Mouse (Mus musculus) kidney, embryonic 14.5 days (tissue): ENCODE measurements around the gene Cspg5. TPM values are rescaled to one million over a fixed set of nuclear protein-coding genes. Genes with fewer than 3 reads are reported as not detected.

Source experiments
- ATAC-seq: fragments of 200-750 bp; cut with Nextera tagmentation; 2 replicates; pipeline ENCODE4 v1.8.0; 2017; ENCODE audit warnings: moderate number of reproducible peaks, mild to moderate bottlenecking, moderate TSS enrichment, moderate library complexity; ENCODE audit not compliant: low FRiP score, low TSS enrichment
- H3K27ac ChIP-seq: fragments of 300-500 bp; sonication (generic); 2 replicates; pipeline ENCODE4 v1.5.1; 2014; ENCODE audit warnings: low read depth, mild to moderate bottlenecking, low read length, moderate library complexity, mixed read lengths
- H3K27me3 ChIP-seq: fragments of 300-500 bp; sonication (generic); 2 replicates; pipeline ENCODE4 v1.6.1; 2014; ENCODE audit warnings: mild to moderate bottlenecking, low read length; ENCODE audit not compliant: control insufficient read depth, insufficient read depth
- H3K36me3 ChIP-seq: fragments of 300-500 bp; sonication (generic); 2 replicates; pipeline ENCODE4 v1.6.1; 2014; ENCODE audit warnings: low read length, mixed read lengths; ENCODE audit not compliant: control insufficient read depth, insufficient read depth
- H3K4me1 ChIP-seq: fragments of 300-500 bp; sonication (generic); 2 replicates; pipeline ENCODE4 v1.6.1; 2014; ENCODE audit warnings: low read length, mixed read lengths; ENCODE audit not compliant: control insufficient read depth, insufficient read depth
- H3K4me2 ChIP-seq: fragments of 300-500 bp; sonication (generic); replicated peaks from 2 replicates; pipeline ENCODE4 v1.6.1; 2014; ENCODE audit warnings: low read depth, mild to moderate bottlenecking, low read length
- H3K4me3 ChIP-seq: fragments of 300-500 bp; sonication (generic); 2 replicates; pipeline ENCODE4 v1.5.1; 2014; ENCODE audit warnings: mild to moderate bottlenecking, low read length
- H3K9ac ChIP-seq: fragments of 300-500 bp; sonication (generic); 2 replicates; pipeline ENCODE4 v1.6.1; 2014; ENCODE audit warnings: low read depth, mild to moderate bottlenecking, low read length, moderate library complexity
- H3K9me3 ChIP-seq: fragments of 300-500 bp; sonication (generic); 2 replicates; pipeline ENCODE4 v1.6.1; 2016; ENCODE audit warnings: low read length; ENCODE audit not compliant: control insufficient read depth
- WGBS: fragments of 180-500 bp; shearing (Covaris S2); extraction: QIAGEN DNeasy Blood & Tissue Kit; methylation state at CpG from one replicate; pipeline ENCODE4 v1.1.7; 2014; 5-methylcytosine and 5-hydroxymethylcytosine counted together
- microRNA-seq: library from miRNA; unstranded; fragments of <30 nt; microRNA quantifications from one replicate; pipeline ENCODE4, GENCODE M21; 2016
- polyA plus RNA-seq: library from polyadenylated mRNA; unstranded; fragments of >200 nt; fragmentation: Nextera tagmentation; extraction: Ambion mirVana; gene quantifications from 2 replicates; pipeline ENCODE4 v1.2.1, GENCODE M21; 2014

The Cspg5 gene
- polyA plus RNA-seq, 1 experiment from 2014 or later: 0.76 TPM

DNA sequence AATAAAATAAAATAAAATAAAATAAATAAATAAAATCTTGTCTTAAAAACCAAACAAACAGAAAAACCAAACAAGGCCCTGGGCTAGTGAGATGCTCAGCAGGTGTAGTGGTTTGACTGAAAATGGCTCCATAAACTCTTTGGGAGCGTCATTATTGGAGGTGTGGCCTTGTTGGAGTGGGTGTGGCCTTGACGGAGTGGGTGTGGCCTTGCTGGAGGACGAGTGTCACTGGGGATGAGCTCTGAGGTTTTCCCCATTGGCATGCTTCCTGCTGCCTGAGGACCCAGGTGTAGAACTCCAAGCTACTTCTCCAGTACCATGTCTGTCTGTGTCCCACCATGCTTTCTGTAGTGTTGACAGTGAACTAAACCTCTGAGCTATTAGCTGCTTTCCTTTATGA lies 51.2 kb downstream of the Cspg5 start:
- no peak for ATAC-seq
- 42% methylated on average over 3 of the region's 3 CpGs for WGBS

GRCm38 (mm10) chr9:110296867-110297627 lies 53.5 kb downstream of the Cspg5 start:
- no peaks in the 10 kb centered on the region for H3K9me3 ChIP-seq
- no peak overlapping the region for H3K4me2 ChIP-seq
- no peaks in the 10 kb centered on the region for H3K27me3 ChIP-seq
- no peak overlapping the region for H3K27ac ChIP-seq
- peak; percentile 68 for ATAC-seq
- no peaks in the 10 kb centered on the region for H3K36me3 ChIP-seq
- H3K4me1 ChIP-seq: no peaks in the 10 kb centered on the region
- no peak overlapping the region for H3K9ac ChIP-seq
- 8% methylated on average over 5 of the region's 5 CpGs for WGBS
- H3K4me3 ChIP-seq: no peak overlapping the region

More for the DNA sequence above, 51.2 kb downstream of the Cspg5 start:
- Histone ChIP-seq H3K9ac (no peak overlapping the region), H3K27me3 (no peaks in the 10 kb centered on the region), H3K4me2 (no peak overlapping the region), H3K4me1 (no peaks in the 10 kb centered on the region), H3K27ac (no peak overlapping the region), H3K36me3 (no peaks in the 10 kb centered on the region), H3K9me3 (no peaks in the 10 kb centered on the region), H3K4me3 (no peak overlapping the region)

DNA sequence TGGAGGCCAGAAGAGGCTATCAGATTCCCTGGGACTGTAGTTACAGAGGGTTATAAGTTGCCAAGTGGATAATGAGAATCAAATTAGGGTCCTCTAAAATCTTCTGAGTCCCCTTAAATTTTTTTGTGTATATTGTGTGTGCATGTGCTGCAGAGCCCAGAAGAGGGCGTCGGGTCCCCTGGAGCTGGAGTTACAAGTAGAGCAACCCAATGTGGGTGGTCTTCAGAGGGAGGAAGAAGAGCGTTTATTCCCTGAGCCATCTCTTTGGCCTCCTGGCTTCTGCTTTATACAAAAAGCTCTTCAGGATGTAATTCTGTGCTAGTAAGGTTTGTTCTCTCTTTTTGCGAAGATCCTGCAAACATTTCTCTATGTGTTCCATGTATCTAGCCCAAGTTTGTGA lies 60.9 kb downstream of the Cspg5 start:
- Histone ChIP-seq H3K9me3 (0 out of 2 replicates have a peak, but pooled peaks cover 2% of the 10 kb centered on the region), H3K4me3 (peak overlapping the region; percentile 55), H3K4me2 (peak overlapping the region; percentile 62), H3K27ac (peak overlapping the region; percentile 95), H3K9ac (peak overlapping the region; percentile 75), H3K36me3 (no peaks in the 10 kb centered on the region), H3K4me1 (no peaks in the 10 kb centered on the region), H3K27me3 (no peaks in the 10 kb centered on the region)
- ATAC-seq: 0 out of 2 replicates have a peak, but pooled peaks have one; percentile 21
- WGBS: 5% methylated on average over 4 of the region's 4 CpGs

DNA sequence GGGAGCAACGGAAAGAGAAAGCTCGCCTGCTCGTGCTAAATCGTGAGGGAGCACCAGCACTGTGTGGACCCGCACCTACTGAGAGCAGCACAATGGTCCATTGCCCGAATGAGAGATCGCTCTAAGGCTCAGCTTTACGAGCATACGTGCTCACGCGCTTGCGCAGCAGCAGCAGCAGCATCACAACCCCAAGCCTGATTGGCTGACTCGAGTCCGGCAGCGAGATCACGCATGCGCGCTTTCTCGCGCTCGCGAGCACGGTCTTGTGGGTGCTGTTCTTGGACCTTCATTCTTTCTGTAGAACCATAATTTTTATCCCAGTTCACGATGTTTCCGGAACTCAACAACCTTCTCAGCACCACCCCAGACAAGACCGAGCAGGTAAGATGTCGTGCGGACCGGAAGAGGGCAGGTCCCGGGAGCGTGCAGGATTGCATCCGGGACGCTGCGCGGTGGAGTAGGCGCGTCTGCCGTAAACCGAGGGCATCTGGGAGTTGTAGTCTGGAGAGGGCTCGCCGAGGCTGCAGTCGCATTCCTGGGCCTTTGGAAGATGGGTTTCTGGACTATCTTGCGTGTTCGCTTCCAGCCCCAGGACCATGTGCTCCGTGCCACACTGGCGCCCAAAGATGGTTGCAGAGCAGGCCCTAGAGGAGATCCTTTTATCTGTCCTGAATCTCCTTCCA lies 61.5 kb downstream of the Cspg5 start, which contains the start of gene Elp6:
Gene Elp6, plus strand, starts transcription at position 205 of the 683 bp plus-strand sequence.
- Histone ChIP-seq H3K9ac (peak within 1 kb of the TSS; percentile 75), H3K9me3 (0 out of 2 replicates have a peak, but pooled peaks cover 2% of the 10 kb centered on the region), H3K27me3 (no peaks in the 10 kb centered on the region), H3K27ac (peak within 1 kb of the TSS; percentile 95), H3K4me1 (no peaks in the 10 kb centered on the region), H3K4me3 (peak within 1 kb of the TSS; percentile 55), H3K4me2 (peak within 1 kb of the TSS; percentile 62), H3K36me3 (peaks cover 5% of the 10 kb centered on the region; the same call in 1 of the 2 replicates)
- WGBS: under 1% methylated on average over 46 of the region's 46 CpGs
- ATAC-seq: peak; percentile 99

- Histone ChIP-seq H3K27ac (no peak overlapping the region), H3K27me3 (no peaks in the 10 kb centered on the region), H3K36me3 (peaks cover 15% of the 10 kb centered on the region; the same call in 1 of the 2 replicates), H3K4me3 (no peak overlapping the region; the same call in 1 of the 2 replicates), H3K9me3 (0 out of 2 replicates have a peak, but pooled peaks cover 2% of the 10 kb centered on the region), H3K9ac (no peak overlapping the region), H3K4me2 (no peak overlapping the region), H3K4me1 (no peaks in the 10 kb centered on the region)
- no peak for ATAC-seq
- 90% methylated on average over 5 of the region's 5 CpGs for WGBS
Measured at GRCm38 (mm10) chr9:110306371-110306770, 62.8 kb downstream of the Cspg5 start.

Small RNA genes lying within 50 kb of the gene (microRNA-seq; reads per million reads assigned to microRNA genes)
- 98.7 reads per million, percentile 53 among the genes with 10 or more reads in this experiment for gene Mir6236

Other genes with a start within 250 kb of the Cspg5 start
- 99.3 and 198 TPM in 2 replicates for gene Smarcc1, start 126.1 kb upstream of the Cspg5 start, polyA plus RNA-seq
- 122 and 142 TPM in 2 replicates for gene Dhx30, start 126.0 kb upstream of the Cspg5 start, polyA plus RNA-seq
- 32.3 and 33.8 TPM in 2 replicates for gene Elp6, start 61.4 kb downstream of the Cspg5 start, polyA plus RNA-seq
- gene Scap, start 89.5 kb downstream of the Cspg5 start, polyA plus RNA-seq: 33.0 and 37.5 TPM in 2 replicates
- gene Ptpn23, start 164.4 kb downstream of the Cspg5 start, polyA plus RNA-seq: 16.1 and 18.6 TPM in 2 replicates
- gene Ngp, start 176.0 kb downstream of the Cspg5 start, polyA plus RNA-seq: not detected in 2 replicates
- gene Klhl18, start 232.9 kb downstream of the Cspg5 start, polyA plus RNA-seq: 5.1 and 10.5 TPM in 2 replicates
- gene Kif9, start 233.2 kb downstream of the Cspg5 start, polyA plus RNA-seq: 1.2 TPM in 2 replicates